Mouse (Mus musculus) central nervous system, embryonic 11.5 days (tissue): ENCODE data around the gene Frs2. TPM values are rescaled to one million over a fixed set of nuclear protein-coding genes. Genes with fewer than 3 reads are reported as not detected.

Experiments
- polyA plus RNA-seq: library from polyadenylated mRNA; depleted of rRNA; stranded (reverse); fragments of >200 nt; gene quantifications from 2 replicates; pipeline ENCODE4 v1.2.3, GENCODE M21; 2012; rRNA removed

Frs2 gene
- 22.6 and 35.0 TPM in 2 replicates for polyA plus RNA-seq

DNA sequence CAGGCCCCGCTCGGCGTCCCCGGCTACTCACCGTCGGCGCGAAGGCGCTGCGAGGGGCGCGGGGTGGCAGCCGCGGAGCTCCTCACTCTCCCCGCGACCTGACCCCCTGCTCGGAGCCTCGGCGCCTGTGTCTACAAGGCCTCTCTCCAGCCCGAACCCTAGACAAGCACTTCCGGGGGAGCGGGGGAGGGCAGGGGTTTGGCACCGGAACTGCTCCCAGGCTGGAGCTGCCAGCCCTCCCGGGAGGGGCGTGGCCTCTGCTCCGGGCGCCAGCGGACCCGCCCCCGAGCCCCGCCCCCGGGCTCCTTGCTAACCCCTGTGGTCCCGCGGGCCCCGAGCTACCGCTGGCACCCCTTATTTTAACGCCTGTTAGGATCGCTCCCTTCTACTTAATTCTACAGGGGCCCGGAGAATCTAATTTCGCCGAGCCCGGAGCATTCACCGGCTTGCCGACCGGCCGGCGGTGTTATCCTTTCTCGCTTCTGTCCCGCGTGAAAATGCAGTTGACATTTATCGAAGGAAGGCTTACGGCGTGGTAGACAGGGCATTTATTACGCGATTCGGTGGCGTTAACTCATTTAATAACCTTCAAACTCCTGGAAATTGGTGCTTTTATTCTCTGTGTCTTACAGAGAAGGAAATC is at the start of gene Frs2:
Frs2 (minus strand) TSS at position 174 of the 643 bp plus-strand sequence.

DNA sequence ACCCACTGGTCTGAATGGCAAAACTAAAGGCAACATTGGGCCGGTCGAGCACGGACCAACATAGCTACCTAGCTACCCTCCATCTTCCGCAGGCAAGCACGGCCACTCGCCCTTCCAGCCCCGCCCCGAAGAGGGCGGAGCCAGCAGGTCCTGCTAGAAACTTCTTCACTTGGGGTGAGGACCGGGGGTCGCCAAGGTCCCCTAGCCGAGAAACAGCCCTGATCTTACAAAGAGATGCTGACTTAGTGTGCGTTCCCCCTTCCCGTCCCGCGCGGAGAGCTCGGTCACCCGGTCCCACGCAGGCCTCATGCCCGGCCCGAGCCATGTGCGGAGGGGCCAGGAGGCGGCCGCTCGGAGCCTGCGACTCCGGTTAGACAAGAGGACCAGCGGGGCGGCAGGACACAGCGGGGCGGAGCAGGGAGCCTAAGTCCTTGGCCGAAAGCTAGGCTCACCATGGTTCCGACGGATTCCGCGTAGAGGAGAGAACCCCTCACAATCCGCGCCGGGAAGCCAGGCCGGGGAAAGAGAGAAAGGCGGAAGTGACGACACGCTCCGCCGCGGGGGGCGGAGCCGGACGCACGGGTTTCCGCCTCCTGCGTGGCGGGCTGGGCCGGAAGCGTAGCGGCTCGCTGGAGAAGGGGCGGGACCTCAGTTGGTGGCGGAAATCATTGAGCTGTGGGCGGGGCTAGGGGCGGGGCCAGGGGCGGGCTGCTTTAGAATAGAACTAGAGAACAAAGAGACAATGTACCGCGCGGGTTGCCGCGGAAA is 84.9 kb downstream of the Frs2 start, which contains the start of gene Cct2:
Cct2 (minus strand) TSS at position 561 of the 768 bp plus-strand sequence.

DNA sequence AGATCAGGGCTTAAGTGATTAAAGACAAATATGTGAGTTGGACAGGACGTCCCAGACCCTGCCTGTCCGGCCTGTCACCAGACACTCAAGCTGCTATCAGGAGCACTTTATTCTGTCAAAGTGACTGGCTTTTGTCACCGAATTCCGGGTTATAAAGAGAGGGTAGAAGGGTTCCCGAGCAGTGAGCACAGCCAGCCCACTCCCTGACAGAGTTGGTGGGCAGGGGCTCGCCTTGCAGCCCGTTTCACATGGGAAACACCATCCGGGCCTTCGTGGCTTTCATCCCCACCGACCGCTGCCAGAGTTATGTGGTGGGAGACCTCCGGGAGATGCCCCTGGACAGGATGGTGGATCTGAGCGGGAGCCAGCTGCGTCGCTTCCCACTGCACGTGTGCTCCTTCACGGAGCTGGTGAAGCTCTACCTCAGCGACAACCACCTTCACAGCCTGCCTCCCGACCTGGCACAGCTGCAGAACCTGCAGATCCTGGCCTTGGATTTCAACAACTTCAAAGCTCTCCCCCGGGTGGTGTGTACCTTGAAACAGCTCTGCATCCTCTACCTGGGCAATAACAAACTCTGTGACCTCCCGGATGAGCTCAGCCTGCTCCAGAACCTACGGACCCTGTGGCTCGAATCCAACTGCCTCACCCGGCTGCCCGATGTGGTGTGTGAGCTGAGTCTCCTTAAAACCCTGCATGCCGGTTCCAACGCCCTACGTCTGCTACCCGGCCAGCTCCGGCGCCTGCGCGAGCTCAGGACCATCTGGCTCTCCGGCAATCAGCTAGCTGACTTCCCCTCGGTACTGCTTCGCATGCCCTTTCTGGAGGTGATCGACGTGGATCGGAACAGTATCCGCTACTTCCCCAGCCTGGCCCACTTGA is 102.9 kb downstream of the Frs2 start, which contains the start of gene Lrrc10:
Lrrc10 (plus strand) TSS at position 167 of the 882 bp plus-strand sequence.

Other genes with a start within 250 kb of the Frs2 start
- 30.5 and 47.8 TPM in 2 replicates for gene Rab3ip, start 197.8 kb downstream of the Frs2 start, polyA plus RNA-seq
- gene Gm10271, start 175.9 kb downstream of the Frs2 start, polyA plus RNA-seq, result not detected in 2 replicates
- gene Best3, start 162.2 kb downstream of the Frs2 start, polyA plus RNA-seq, result 0.12 and 0.55 TPM in 2 replicates
- gene Lrrc10, start 103.2 kb downstream of the Frs2 start, polyA plus RNA-seq, result 1.1 and 1.8 TPM in 2 replicates
- 328 TPM in 2 replicates for gene Cct2, start 84.7 kb downstream of the Frs2 start, polyA plus RNA-seq
- 136 and 193 TPM in 2 replicates for gene Yeats4, start 76.0 kb upstream of the Frs2 start, polyA plus RNA-seq
- not detected in 2 replicates for gene 9530003J23Rik, start 90.2 kb upstream of the Frs2 start, polyA plus RNA-seq
- gene Lyz2, start 133.8 kb upstream of the Frs2 start, polyA plus RNA-seq, result 11.5 and 12.3 TPM in 2 replicates
- 0.19 and 0.26 TPM in 2 replicates for gene Lyz1, start 144.3 kb upstream of the Frs2 start, polyA plus RNA-seq
- 134 and 180 TPM in 2 replicates for gene Cpsf6, start 231.5 kb upstream of the Frs2 start, polyA plus RNA-seq